Mouse (Mus musculus) kidney, embryonic 14.5 days (tissue): ENCODE data around the gene Hoxa3. TPM values are rescaled to one million over a fixed set of nuclear protein-coding genes. Genes with fewer than 3 reads are reported as not detected.

Source experiments
- ATAC-seq: fragments of 200-750 bp; cut with Nextera tagmentation; 2 replicates; pipeline ENCODE4 v1.8.0; 2017; ENCODE audit warnings: moderate number of reproducible peaks, mild to moderate bottlenecking, moderate TSS enrichment, moderate library complexity; ENCODE audit not compliant: low FRiP score, low TSS enrichment
- H3K27ac ChIP-seq: fragments of 300-500 bp; sonication (generic); 2 replicates; pipeline ENCODE4 v1.5.1; 2014; ENCODE audit warnings: low read depth, mild to moderate bottlenecking, low read length, moderate library complexity, mixed read lengths
- H3K27me3 ChIP-seq: fragments of 300-500 bp; sonication (generic); 2 replicates; pipeline ENCODE4 v1.6.1; 2014; ENCODE audit warnings: mild to moderate bottlenecking, low read length; ENCODE audit not compliant: control insufficient read depth, insufficient read depth
- H3K36me3 ChIP-seq: fragments of 300-500 bp; sonication (generic); 2 replicates; pipeline ENCODE4 v1.6.1; 2014; ENCODE audit warnings: low read length, mixed read lengths; ENCODE audit not compliant: control insufficient read depth, insufficient read depth
- H3K4me1 ChIP-seq: fragments of 300-500 bp; sonication (generic); 2 replicates; pipeline ENCODE4 v1.6.1; 2014; ENCODE audit warnings: low read length, mixed read lengths; ENCODE audit not compliant: control insufficient read depth, insufficient read depth
- H3K4me2 ChIP-seq: fragments of 300-500 bp; sonication (generic); replicated peaks from 2 replicates; pipeline ENCODE4 v1.6.1; 2014; ENCODE audit warnings: low read depth, mild to moderate bottlenecking, low read length
- H3K4me3 ChIP-seq: fragments of 300-500 bp; sonication (generic); 2 replicates; pipeline ENCODE4 v1.5.1; 2014; ENCODE audit warnings: mild to moderate bottlenecking, low read length
- H3K9ac ChIP-seq: fragments of 300-500 bp; sonication (generic); 2 replicates; pipeline ENCODE4 v1.6.1; 2014; ENCODE audit warnings: low read depth, mild to moderate bottlenecking, low read length, moderate library complexity
- H3K9me3 ChIP-seq: fragments of 300-500 bp; sonication (generic); 2 replicates; pipeline ENCODE4 v1.6.1; 2016; ENCODE audit warnings: low read length; ENCODE audit not compliant: control insufficient read depth
- WGBS: fragments of 180-500 bp; shearing (Covaris S2); extraction: QIAGEN DNeasy Blood & Tissue Kit; methylation state at CpG from one replicate; pipeline ENCODE4 v1.1.7; 2014; 5-methylcytosine and 5-hydroxymethylcytosine counted together
- polyA plus RNA-seq: library from polyadenylated mRNA; unstranded; fragments of >200 nt; fragmentation: Nextera tagmentation; extraction: Ambion mirVana; gene quantifications from 2 replicates; pipeline ENCODE4 v1.2.1, GENCODE M21; 2014

Hoxa3 gene
- polyA plus RNA-seq, 1 experiment from 2014 or later = 13.6 TPM

DNA sequence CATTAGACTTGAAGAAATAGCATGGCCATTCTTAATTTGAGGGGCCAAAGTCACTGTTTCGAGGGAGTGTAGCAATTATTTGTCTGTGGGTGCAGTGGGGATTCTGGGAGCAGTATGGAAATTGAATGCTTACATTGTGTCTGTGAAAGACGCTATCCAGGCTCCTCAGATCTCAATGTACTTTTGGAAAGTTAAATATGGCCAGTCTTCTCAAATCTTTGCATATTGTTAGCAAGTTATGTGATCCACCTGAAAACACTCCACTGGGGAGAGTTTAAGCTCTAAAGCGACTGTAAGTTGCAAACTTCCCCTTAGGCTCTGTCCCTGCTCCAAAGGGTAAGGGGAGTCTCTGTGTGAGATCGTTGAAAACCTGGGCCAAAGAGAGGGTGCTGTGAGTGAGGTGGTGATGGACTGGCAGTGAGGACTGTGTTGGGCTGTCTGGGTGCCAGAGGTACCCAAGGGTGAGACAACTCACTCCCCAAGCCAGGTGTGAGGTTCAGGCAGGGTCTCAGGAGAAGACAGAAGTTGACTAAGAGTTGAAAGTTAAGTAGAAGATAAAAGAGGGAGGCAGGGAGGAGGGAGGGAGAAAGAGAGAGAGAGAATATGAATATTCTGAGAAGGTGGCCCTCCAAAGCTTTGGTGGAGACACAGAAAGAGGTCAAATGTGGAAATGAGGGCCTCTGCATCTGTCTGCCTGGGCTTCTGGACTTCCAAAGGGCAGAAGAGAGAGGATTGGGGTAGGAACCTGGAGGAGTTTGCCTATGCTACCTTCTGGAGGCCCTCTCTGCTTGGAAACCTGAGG lies 6.1 kb downstream of the Hoxa3 start:
- H3K9me3 ChIP-seq = no peaks in the 10 kb centered on the region
- H3K27ac ChIP-seq = peak overlapping the region; percentile 76
- H3K9ac ChIP-seq = peak overlapping the region; percentile 91
- H3K27me3 ChIP-seq = no peaks in the 10 kb centered on the region; the same call in 1 of the 2 replicates
- H3K4me3 ChIP-seq = peak overlapping the region; percentile 65; the same call in 1 of the 2 replicates
- H3K4me2 ChIP-seq = peak overlapping the region; percentile 97
- ATAC-seq = no peak
- peaks cover 42% of the 10 kb centered on the region for H3K36me3 ChIP-seq
- peaks cover 60% of the 10 kb centered on the region for H3K4me1 ChIP-seq
- WGBS = 12% methylated on average over 4 of the region's 4 CpGs

DNA sequence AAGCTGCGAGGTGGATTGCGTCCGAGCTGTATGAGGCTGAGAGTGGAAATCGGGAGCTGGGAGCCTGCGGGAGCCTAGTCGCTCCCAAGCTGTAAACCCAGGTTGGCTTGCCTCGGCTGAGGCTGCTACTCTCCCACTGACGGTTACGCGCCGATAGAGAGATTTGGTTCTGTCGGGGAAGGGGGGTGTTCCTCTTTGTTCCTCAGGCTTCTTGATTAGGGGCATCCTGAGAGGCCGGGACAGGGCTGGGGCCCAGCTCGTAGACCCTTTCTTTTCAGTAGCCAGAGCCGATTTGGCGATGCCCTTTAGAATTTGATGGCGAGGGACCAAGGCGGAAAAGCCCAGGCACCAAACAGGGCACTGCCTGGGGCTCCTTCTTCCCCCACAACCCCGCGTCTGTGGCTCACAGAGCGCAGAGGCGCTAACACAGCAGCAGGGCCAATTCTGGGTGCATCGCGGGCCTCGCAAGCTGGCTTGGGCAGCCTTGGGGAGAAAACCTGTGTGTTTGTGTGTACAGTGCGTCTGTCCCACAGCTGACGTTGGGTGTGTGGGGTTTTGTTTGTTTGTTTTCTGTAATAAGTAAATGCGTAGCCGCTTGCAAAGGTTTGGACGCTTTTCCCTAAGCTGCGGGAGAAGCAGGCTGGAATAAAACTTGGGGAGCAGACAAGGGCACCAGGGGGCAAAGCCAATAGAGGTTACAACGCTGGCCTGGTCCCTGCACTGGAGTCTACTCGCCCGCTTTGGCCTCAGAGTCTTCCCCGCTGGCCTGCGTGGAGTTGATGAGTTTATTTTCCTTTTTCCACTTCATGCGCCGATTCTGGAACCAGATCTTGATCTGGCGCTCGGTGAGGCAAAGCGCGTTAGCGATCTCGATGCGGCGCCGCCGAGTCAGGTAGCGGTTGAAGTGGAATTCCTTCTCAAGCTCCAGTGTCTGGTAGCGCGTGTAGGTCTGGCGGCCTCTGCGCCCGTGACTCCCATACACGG lies 7.2 kb downstream of the Hoxa3 start:
- Histone ChIP-seq H3K9ac (peak overlapping the region; percentile 91), H3K36me3 (peaks cover 51% of the 10 kb centered on the region), H3K4me1 (peaks cover 71% of the 10 kb centered on the region), H3K9me3 (no peaks in the 10 kb centered on the region), H3K27ac (peak overlapping the region; percentile 76), H3K4me2 (peak overlapping the region; percentile 97), H3K4me3 (peak overlapping the region; percentile 65), H3K27me3 (no peaks in the 10 kb centered on the region; the same call in 1 of the 2 replicates)
- 6% methylated on average over 55 of the region's 55 CpGs for WGBS
- ATAC-seq = no peak

DNA sequence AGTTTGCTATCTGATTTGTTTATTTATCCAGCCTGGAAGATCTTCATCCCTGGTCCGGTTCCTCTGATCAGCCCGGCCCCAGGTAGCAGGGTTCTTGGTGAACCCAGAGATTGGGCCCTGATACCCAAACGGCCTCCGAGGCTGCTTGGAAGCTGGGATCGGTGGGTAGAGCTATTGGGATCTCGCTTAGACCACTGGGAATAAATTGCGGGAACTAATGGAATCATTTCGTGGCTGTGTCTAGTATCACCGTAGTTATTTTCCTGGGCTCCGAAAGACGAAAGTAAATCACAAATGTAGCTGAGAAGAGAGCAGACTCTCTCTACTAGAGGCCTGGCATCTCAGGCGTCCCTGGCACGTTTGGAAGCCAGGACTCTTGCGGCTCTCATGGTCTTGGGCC lies 7.9 kb downstream of the Hoxa3 start:
- Histone ChIP-seq H3K27ac (peak overlapping the region; percentile 76), H3K36me3 (peaks cover 55% of the 10 kb centered on the region), H3K9me3 (no peaks in the 10 kb centered on the region), H3K4me3 (peak overlapping the region; percentile 65), H3K4me1 (peaks cover 78% of the 10 kb centered on the region), H3K4me2 (peak overlapping the region; percentile 97), H3K27me3 (no peaks in the 10 kb centered on the region; the same call in 1 of the 2 replicates), H3K9ac (peak overlapping the region; percentile 91)
- 6% methylated on average over 14 of the region's 14 CpGs for WGBS
- ATAC-seq = no peak

DNA sequence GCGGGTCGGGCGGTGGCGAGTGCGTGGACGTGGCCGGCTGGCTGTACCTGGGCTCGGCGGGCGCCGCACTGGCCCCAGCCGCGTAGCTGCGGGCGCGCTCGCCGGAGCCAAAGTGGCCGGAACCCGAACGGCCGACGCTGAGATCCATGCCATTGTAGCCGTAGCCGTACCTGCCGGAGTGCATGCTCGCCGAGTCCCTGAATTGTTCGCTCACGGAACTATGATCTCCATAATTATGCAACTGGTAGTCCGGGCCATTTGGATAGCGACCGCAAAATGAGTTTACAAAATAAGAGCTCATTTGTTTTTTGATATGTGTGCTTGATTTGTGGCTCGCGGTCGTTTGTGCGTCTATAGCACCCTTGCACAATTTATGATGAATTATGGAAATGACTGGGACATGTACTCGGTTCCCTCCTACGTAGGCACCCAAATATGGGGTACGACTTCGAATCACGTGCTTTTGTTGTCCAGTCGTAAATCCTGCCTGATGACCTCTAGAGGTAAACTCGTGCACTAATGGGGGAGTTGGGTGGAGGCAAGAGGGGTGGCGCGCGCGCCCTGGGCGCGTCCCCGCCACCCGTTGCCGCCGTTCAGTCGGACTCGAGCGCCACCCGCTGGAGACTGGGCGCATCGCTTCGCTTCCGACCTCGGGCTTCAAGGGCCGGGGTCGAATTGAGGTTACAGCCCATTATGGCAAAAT lies 8.9 kb downstream of the Hoxa3 start, which contains the start of gene Hoxa5:
TSS of gene Hoxa5 (minus strand) at position 538 of the 703 bp plus-strand sequence.
- peak within 1 kb of the TSS; percentile 97 for H3K4me2 ChIP-seq
- peak within 1 kb of the TSS; percentile 88 for H3K27ac ChIP-seq
- WGBS = under 1% methylated on average over 65 of the region's 65 CpGs
- H3K9ac ChIP-seq = peak within 1 kb of the TSS; percentile 91
- peaks cover 55% of the 10 kb centered on the region for H3K36me3 ChIP-seq
- H3K4me1 ChIP-seq = peaks cover 76% of the 10 kb centered on the region
- H3K9me3 ChIP-seq = no peaks in the 10 kb centered on the region
- H3K4me3 ChIP-seq = peak within 1 kb of the TSS; percentile 65
- H3K27me3 ChIP-seq = no peaks in the 10 kb centered on the region; the same call in 1 of the 2 replicates
- ATAC-seq = peak; percentile 70

GRCm38 (mm10) chr6:52203371-52204049 lies 9.6 kb downstream of the Hoxa3 start:
- H3K4me3 ChIP-seq = peak overlapping the region; percentile 65
- peak overlapping the region; percentile 91 for H3K9ac ChIP-seq
- peak overlapping the region; percentile 97 for H3K4me2 ChIP-seq
- WGBS = under 1% methylated on average over 45 of the region's 46 CpGs
- H3K36me3 ChIP-seq = peaks cover 55% of the 10 kb centered on the region
- ATAC-seq = no peak
- no peaks in the 10 kb centered on the region for H3K9me3 ChIP-seq
- no peaks in the 10 kb centered on the region; the same call in 1 of the 2 replicates for H3K27me3 ChIP-seq
- H3K4me1 ChIP-seq = peaks cover 75% of the 10 kb centered on the region
- peak overlapping the region; percentile 88 for H3K27ac ChIP-seq

DNA sequence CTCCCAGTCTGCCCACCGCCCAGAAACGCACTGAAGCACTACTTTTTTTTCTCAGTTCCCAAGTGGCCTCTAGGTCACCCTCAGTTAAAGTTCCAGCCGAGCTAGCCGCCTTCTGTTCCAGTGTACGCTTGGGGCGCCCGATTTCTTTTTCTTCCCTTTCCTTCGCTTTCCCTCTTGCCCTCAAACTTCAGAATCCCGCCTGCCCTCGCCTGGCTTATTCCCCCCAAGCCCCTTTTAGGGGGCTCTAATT lies 10.1 kb downstream of the Hoxa3 start:
- ATAC-seq = no peak
- 2% methylated on average over 10 of the region's 10 CpGs for WGBS
- Histone ChIP-seq H3K9ac (peak overlapping the region; percentile 91), H3K27me3 (no peaks in the 10 kb centered on the region; the same call in 1 of the 2 replicates), H3K4me2 (peak overlapping the region; percentile 97), H3K9me3 (no peaks in the 10 kb centered on the region), H3K4me1 (peaks cover 79% of the 10 kb centered on the region), H3K27ac (peak overlapping the region; percentile 88), H3K36me3 (peaks cover 55% of the 10 kb centered on the region), H3K4me3 (peak overlapping the region; percentile 65)

DNA sequence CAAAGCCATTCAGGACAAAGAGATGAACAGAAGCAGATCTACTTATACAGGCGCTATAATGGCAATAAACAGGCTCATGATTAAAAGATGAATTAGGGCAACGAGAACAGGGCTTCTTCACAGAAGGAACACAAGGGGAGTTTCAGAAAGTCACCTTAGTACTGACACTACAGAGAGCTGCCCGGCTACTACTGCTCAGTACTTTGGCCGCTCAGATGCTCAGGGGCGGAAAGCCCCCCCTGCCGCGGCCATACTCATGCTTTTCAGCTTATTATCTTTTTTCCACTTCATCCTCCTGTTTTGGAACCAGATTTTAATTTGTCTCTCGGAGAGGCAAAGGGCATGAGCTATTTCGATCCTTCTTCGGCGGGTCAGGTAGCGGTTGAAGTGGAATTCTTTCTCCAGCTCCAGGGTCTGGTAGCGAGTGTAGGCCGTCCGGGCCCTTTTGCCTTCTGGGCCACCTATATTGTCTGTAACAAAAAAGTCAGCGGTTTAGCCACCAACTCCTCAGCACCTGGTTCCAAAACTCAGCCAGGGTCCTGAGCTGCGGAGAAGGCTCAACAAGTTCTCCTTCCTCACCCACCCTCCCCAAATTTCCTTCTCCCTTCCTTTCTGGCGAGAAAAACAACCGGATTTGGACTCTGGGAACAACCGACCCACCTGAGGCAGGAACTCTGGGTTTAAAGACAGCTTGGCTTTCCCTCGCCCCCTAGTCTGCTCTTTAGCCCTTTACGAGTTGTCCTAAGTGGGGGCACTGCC lies 10.6 kb downstream of the Hoxa3 start:
- Histone ChIP-seq H3K9me3 (no peaks in the 10 kb centered on the region), H3K4me3 (peak overlapping the region; percentile 65), H3K27ac (peak overlapping the region; percentile 88), H3K9ac (peak overlapping the region; percentile 91), H3K4me2 (peak overlapping the region; percentile 97), H3K4me1 (peaks cover 78% of the 10 kb centered on the region), H3K36me3 (peaks cover 55% of the 10 kb centered on the region), H3K27me3 (no peaks in the 10 kb centered on the region; the same call in 1 of the 2 replicates)
- 11% methylated on average over 22 of the region's 22 CpGs for WGBS
- ATAC-seq = no peak
